Mouse (Mus musculus) forebrain, embryonic 12.5 days (tissue): Measurements from ENCODE around the gene Cyb5r1. TPM values are rescaled to one million over a fixed set of nuclear protein-coding genes. Genes with fewer than 3 reads are reported as not detected.

Experiments
- ATAC-seq: fragments of 200-750 bp; cut with Nextera tagmentation; 2 replicates; pipeline ENCODE4 v1.8.0; 2017; ENCODE audit warnings: moderate TSS enrichment; ENCODE audit not compliant: low FRiP score
- H3K27ac ChIP-seq: fragments of 300-500 bp; sonication (generic); 2 replicates; pipeline ENCODE4 v1.5.1; 2016; ENCODE audit warnings: mild to moderate bottlenecking
- H3K27me3 ChIP-seq: fragments of 300-500 bp; sonication (generic); 2 replicates; pipeline ENCODE4 v1.6.1; 2016; ENCODE audit warnings: mild to moderate bottlenecking
- H3K36me3 ChIP-seq: fragments of 300-500 bp; sonication (generic); replicated peaks from 2 replicates; pipeline ENCODE4 v1.6.1; 2016; ENCODE audit warnings: mild to moderate bottlenecking
- H3K4me1 ChIP-seq: fragments of 300-500 bp; sonication (generic); 2 replicates; pipeline ENCODE4 v1.6.1; 2016
- H3K4me2 ChIP-seq: fragments of 300-500 bp; sonication (generic); 2 replicates; pipeline ENCODE4 v1.6.1; 2016; ENCODE audit warnings: mild to moderate bottlenecking, moderate library complexity
- H3K4me3 ChIP-seq: fragments of 300-500 bp; sonication (generic); replicated peaks from 2 replicates; pipeline ENCODE4 v1.5.1; 2016; ENCODE audit warnings: mild to moderate bottlenecking
- H3K9ac ChIP-seq: fragments of 300-500 bp; sonication (generic); 2 replicates; pipeline ENCODE4 v1.6.1; 2016; ENCODE audit warnings: mild to moderate bottlenecking
- H3K9me3 ChIP-seq: fragments of 300-500 bp; sonication (generic); 2 replicates; pipeline ENCODE4 v1.6.1; 2016
- WGBS: fragments of 180-500 bp; shearing (Covaris S2); methylation state at CpG from one replicate; pipeline ENCODE4 v1.1.7; 2016; 5-methylcytosine and 5-hydroxymethylcytosine counted together
- polyA plus RNA-seq: library from polyadenylated mRNA; unstranded; fragments of >200 nt; fragmentation: Nextera tagmentation; extraction: Ambion mirVana; gene quantifications from 2 replicates; pipeline ENCODE4 v1.2.1, GENCODE M21; 2016

Cyb5r1 gene
- polyA plus RNA-seq, result 19.2 and 21.5 TPM in 2 replicates

DNA sequence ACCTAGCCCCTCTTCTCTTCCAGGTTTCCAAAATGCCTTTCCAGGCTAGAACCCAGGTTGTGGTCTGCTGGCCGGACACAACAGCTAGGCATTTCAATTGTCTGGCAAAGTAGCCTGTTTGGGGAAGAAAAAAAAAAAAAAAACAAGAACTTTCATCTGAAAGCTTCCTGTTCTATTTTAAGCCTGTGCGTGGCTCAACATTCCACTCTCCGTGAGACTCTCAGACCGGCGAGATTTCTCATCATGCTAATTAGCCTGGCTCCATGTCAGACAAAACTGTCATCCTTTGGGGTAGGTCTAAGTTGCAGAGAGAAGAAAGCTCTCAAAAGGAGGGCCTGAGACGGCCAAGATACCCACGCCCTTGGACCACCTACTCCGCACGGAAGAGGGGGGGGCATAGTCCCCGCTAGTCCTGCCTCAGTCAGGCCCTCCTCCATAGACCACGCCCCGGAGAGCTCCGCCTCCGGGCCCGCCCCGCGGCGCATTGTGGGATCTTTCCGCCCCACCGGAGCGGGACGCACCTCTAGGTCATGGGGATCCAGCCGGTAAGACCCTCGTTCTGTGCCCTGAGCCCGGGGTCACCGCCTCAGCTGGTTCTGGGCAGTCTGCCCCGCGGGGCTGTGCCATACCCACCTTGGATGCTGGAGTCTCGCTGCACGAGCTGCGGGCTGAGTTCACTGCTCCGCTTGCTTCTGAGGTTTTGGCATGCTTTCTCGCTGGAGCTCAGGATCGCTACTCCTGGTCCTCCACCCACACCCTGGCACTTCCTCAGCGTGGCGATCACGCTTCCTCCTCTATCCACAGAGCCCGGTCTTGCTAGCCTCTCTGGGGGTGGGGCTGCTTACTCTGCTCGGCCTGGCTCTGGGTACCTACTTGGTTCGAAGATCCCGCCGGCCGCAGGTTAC, at the start of gene Cyb5r1:
Cyb5r1 (plus strand) TSS at position 51 of the 905 bp plus-strand sequence.
- ATAC-seq, result peak; percentile 99
- no peaks in the 10 kb centered on the region for H3K27me3 ChIP-seq
- H3K9me3 ChIP-seq, result no peaks in the 10 kb centered on the region
- H3K9ac ChIP-seq, result peak within 1 kb of the TSS; percentile 66
- peaks cover 10% of the 10 kb centered on the region for H3K4me1 ChIP-seq
- peak within 1 kb of the TSS; percentile 79 for H3K4me2 ChIP-seq
- H3K27ac ChIP-seq, result 0 out of 2 replicates have a peak within 1 kb of the TSS, but pooled peaks have one; percentile 33
- H3K36me3 ChIP-seq, result peaks cover 32% of the 10 kb centered on the region
- H3K4me3 ChIP-seq, result peak within 1 kb of the TSS; percentile 74
- WGBS, result 2% methylated on average over 43 of the region's 43 CpGs

DNA sequence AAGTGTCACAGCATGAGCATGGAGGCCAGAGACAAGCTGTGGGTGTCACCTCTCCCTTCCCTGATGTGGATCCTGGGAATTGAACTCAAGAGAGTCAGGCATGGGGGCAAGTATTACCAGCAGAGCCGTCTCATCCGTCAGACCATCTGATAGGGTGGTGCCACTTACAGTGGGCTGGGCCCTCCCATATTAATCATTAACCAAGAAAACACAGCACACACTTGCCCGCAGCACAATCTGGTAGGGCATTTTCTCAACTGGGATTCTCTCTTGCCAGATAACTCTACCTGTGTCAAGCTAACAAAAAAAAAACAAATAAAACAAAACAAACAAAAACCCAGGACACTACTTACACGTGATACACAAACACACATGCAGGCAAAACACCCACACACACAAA, 47.9 kb upstream of the Cyb5r1 start:
- Histone ChIP-seq H3K4me3 (no peak overlapping the region), H3K27me3 (no peaks in the 10 kb centered on the region), H3K9me3 (no peaks in the 10 kb centered on the region), H3K27ac (no peak overlapping the region), H3K4me1 (peaks cover 13% of the 10 kb centered on the region), H3K36me3 (peaks cover 61% of the 10 kb centered on the region), H3K4me2 (no peak overlapping the region), H3K9ac (no peak overlapping the region)
- 94% methylated on average over 4 of the region's 4 CpGs for WGBS
- no peak for ATAC-seq

DNA sequence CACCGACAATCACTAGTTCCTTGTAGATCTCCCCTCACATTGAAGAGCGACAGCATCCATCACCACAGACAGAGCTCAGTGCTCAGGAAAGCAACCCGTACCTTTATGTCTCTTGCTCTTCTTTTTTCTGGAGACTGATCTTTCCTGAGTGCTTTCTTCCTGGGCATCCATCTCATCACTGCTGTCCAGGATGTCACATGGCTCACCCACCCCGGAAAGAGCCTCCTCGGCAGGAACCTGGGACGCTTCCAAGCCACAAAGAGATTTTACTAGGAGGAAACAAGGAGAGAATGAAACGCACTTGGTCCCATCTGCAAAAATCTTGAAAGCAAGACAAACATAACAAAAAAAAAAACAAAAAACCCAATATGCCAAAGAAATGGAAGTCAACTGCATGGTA, 44.7 kb upstream of the Cyb5r1 start:
- Histone ChIP-seq H3K9ac (peak overlapping the region; percentile 93), H3K36me3 (peaks cover 31% of the 10 kb centered on the region), H3K4me1 (peaks cover 15% of the 10 kb centered on the region), H3K4me3 (peak overlapping the region; percentile 92), H3K4me2 (peak overlapping the region; percentile 80), H3K27ac (no peak overlapping the region), H3K27me3 (no peaks in the 10 kb centered on the region), H3K9me3 (no peaks in the 10 kb centered on the region)
- ATAC-seq, result no peak
- WGBS, result 89% methylated on average over 7 of the region's 7 CpGs

DNA sequence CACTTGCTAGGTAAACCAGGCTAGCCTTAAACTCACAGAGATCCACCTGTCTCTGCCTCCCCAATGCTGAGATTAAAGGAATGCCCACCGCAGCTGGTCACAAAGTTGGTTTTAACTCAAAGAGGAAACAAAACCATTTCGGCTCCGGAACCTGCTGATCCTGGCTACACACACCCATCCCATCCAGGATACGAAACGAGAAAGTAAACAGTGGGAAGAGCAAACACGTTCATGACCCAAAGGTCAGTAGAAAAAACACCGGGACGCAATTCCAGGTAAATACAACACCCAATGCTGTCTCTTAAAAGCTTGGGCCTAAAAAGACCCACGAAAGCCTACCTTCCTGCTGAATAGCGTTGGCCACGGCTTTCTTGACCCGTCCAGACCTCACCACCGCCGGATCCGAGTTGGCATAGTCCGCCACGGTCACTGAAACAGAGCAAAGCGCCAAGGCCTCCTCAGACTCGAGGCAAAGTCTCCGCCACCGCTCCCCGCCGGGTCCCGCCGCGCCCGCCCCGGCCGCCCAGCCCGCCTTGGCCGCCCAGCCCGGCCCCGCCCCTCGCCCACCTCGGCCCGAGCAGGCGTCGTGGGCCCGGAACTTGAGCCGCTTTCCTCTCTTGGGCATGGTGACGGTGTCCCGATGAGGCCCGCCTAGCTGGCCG, 44.0 kb upstream of the Cyb5r1 start:
- peak; percentile 86 for ATAC-seq

DNA sequence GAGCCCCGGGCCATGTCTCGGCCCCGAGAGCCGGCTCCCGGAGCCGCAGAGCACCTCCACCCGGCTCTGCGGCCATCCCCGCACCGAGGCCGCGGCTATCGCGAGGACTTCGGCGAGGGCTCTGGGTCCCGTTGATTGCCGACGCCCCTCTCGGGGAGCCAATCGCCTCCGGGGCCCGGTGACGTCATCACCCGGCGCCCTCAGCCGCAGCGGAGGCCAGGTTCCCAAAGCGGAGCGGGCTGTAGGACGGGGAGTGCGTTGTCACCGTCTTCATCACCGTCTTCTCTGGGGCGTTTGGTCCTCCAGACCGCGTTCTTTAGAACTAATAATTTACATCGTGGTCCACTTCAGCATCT, 43.5 kb upstream of the Cyb5r1 start, which contains the start of gene Tmem183a:
Tmem183a (minus strand) TSS at position 123 of the 356 bp plus-strand sequence.
- Histone ChIP-seq H3K4me3 (peak within 1 kb of the TSS; percentile 92), H3K27me3 (no peaks in the 10 kb centered on the region; the same call in 1 of the 2 replicates), H3K9ac (peak within 1 kb of the TSS; percentile 93), H3K4me2 (peak within 1 kb of the TSS; percentile 80), H3K9me3 (no peaks in the 10 kb centered on the region), H3K27ac (peak within 1 kb of the TSS; percentile 76), H3K4me1 (peaks cover 15% of the 10 kb centered on the region), H3K36me3 (peaks cover 23% of the 10 kb centered on the region)
- peak; percentile 99 for ATAC-seq
- WGBS, result under 1% methylated on average over 32 of the region's 38 CpGs

More for the DNA sequence above, 44.0 kb upstream of the Cyb5r1 start:
- peak overlapping the region; percentile 92 for H3K4me3 ChIP-seq
- H3K4me2 ChIP-seq, result peak overlapping the region; percentile 80
- no peaks in the 10 kb centered on the region for H3K27me3 ChIP-seq
- peak overlapping the region; percentile 93 for H3K9ac ChIP-seq
- peaks cover 15% of the 10 kb centered on the region for H3K4me1 ChIP-seq
- H3K9me3 ChIP-seq, result no peaks in the 10 kb centered on the region
- 1% methylated on average over 40 of the region's 44 CpGs for WGBS
- H3K27ac ChIP-seq, result peak overlapping the region; percentile 76
- H3K36me3 ChIP-seq, result peaks cover 24% of the 10 kb centered on the region

DNA sequence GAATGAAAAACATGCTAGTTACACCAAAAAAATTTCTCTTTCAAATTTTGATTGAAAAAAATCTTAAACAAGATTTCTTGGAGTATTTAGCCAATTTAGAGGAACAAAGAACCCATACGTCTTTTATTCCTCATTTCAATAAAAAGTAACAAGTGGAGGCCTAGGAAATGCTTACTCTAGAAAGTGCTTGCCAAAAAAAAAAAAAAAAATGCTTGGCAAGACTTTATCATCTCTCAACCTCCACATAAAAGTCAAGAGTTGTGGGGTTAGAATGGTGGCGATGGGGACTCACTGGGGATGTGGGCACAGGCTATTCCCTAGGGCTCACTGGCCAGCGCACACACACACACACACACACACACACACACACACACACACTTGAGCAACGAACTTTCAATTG, 42.2 kb upstream of the Cyb5r1 start:
- WGBS, result 75% methylated on average over 4 of the region's 4 CpGs
- Histone ChIP-seq H3K9me3 (no peaks in the 10 kb centered on the region), H3K36me3 (peaks cover 14% of the 10 kb centered on the region), H3K27me3 (no peaks in the 10 kb centered on the region; the same call in 1 of the 2 replicates), H3K4me2 (no peak overlapping the region), H3K4me1 (peaks cover 15% of the 10 kb centered on the region), H3K4me3 (no peak overlapping the region), H3K9ac (no peak overlapping the region), H3K27ac (no peak overlapping the region)
- no peak for ATAC-seq

DNA sequence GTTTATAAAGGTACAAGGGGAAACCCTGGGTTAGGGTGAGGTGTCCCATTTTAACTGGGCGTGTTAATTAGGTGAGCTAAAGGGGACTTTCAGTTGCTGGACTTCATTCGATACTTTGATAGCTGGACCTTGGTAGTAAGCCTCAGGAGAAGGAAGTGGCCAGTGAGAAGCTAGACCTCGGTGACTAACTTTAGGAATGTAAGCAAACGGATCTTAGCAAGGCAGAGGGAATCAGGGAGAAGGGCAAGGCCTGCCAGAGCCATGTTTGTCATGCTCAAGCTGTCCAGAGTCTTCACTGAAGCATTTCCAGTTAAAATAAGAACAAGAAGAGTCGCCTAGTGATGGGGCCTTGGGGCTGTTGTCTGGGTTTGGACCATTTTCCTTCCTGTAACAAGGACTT, 39.9 kb upstream of the Cyb5r1 start:
- Histone ChIP-seq H3K4me3 (no peak overlapping the region), H3K4me1 (peaks cover 12% of the 10 kb centered on the region), H3K36me3 (no peaks in the 10 kb centered on the region), H3K4me2 (no peak overlapping the region), H3K9ac (no peak overlapping the region), H3K9me3 (no peaks in the 10 kb centered on the region), H3K27me3 (no peaks in the 10 kb centered on the region; the same call in 1 of the 2 replicates), H3K27ac (no peak overlapping the region)
- WGBS, result 68% methylated on average over 5 of the region's 5 CpGs
- ATAC-seq, result no peak

DNA sequence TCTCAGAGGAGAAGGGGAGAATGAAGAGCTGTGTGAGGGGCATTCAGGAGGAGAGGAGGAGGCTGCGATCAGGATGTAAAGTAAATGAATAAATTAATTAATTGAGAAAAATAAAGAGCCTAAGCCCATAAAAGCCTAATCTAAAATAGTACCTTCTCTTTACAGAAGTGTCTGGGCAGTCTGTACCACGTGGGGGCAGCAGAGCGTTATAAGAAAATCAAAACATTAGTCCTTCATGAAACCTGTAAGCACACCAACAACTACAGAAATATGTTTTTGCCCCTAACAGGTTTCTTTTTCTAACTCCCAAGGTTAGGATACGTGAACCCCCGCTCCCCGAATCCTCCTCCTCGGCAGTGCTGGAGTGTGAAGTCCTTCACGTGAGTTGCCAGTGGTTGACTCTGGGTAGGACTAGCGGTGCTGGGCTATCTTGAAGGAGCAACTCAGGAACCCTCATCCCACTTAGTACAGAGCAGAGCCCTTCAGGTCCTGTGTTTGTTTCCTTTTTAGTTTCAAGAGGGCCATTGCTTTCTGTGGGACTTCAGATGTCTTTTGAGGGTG, 36.5 kb upstream of the Cyb5r1 start:
- no peak overlapping the region for H3K9ac ChIP-seq
- no peak overlapping the region for H3K4me3 ChIP-seq
- no peak overlapping the region for H3K4me2 ChIP-seq
- ATAC-seq, result no peak
- 57% methylated on average over 9 of the region's 9 CpGs for WGBS
- no peaks in the 10 kb centered on the region for H3K36me3 ChIP-seq
- no peak overlapping the region for H3K27ac ChIP-seq
- H3K4me1 ChIP-seq, result no peaks in the 10 kb centered on the region
- H3K27me3 ChIP-seq, result no peaks in the 10 kb centered on the region; the same call in 1 of the 2 replicates
- H3K9me3 ChIP-seq, result no peaks in the 10 kb centered on the region

DNA sequence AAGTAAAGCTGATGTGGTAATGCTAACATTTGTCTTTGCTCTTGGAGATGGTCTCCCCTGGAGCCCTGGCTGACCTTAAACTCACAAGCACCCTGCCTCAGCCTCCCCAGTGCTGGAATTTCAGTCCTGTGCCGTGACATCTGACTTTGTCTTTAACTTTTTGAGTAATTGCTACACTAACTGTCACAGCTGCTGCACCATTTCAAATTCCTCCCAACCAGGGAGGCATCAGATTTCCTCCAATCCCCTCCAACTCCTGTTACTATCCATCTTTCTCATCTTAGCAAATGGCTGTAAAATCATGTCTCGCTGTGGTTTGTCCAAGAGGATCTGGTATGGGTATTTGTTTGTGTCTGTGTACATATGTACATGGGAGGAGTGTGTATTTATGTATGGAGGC, 31.2 kb upstream of the Cyb5r1 start:
- H3K4me3 ChIP-seq, result no peak overlapping the region
- H3K4me2 ChIP-seq, result no peak overlapping the region
- no peaks in the 10 kb centered on the region for H3K27me3 ChIP-seq
- H3K4me1 ChIP-seq, result no peaks in the 10 kb centered on the region
- no peaks in the 10 kb centered on the region for H3K36me3 ChIP-seq
- 68% methylated on average over 2 of the region's 2 CpGs for WGBS
- no peak for ATAC-seq
- H3K27ac ChIP-seq, result no peak overlapping the region
- no peaks in the 10 kb centered on the region for H3K9me3 ChIP-seq
- H3K9ac ChIP-seq, result no peak overlapping the region

DNA sequence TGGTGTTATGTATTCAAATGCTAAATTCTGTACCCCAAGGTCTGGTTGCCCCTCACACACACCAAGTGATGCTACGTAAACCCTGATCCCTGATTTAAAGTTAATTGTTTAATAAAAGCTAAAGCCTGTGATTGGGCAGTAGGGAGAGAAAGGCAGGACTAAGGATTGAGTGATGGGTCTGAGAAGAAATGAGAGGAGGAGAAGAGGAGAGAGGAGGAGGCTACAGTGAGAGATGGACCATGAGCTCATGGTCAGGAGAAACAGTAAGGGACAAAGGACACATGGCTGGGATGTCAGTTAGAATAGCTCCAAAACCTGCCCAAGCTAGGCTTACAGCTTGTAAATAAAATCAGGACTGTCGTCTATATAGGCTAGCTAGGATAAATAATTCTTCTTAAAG, 24.3 kb upstream of the Cyb5r1 start:
- Histone ChIP-seq H3K36me3 (no peaks in the 10 kb centered on the region), H3K9me3 (peaks cover 3% of the 10 kb centered on the region; the same call in 1 of the 2 replicates), H3K4me2 (no peak overlapping the region), H3K4me3 (no peak overlapping the region), H3K27ac (no peak overlapping the region), H3K4me1 (peaks cover 8% of the 10 kb centered on the region), H3K27me3 (no peaks in the 10 kb centered on the region), H3K9ac (no peak overlapping the region)
- 84% methylated on average over 2 of the region's 2 CpGs for WGBS
- ATAC-seq, result no peak

DNA sequence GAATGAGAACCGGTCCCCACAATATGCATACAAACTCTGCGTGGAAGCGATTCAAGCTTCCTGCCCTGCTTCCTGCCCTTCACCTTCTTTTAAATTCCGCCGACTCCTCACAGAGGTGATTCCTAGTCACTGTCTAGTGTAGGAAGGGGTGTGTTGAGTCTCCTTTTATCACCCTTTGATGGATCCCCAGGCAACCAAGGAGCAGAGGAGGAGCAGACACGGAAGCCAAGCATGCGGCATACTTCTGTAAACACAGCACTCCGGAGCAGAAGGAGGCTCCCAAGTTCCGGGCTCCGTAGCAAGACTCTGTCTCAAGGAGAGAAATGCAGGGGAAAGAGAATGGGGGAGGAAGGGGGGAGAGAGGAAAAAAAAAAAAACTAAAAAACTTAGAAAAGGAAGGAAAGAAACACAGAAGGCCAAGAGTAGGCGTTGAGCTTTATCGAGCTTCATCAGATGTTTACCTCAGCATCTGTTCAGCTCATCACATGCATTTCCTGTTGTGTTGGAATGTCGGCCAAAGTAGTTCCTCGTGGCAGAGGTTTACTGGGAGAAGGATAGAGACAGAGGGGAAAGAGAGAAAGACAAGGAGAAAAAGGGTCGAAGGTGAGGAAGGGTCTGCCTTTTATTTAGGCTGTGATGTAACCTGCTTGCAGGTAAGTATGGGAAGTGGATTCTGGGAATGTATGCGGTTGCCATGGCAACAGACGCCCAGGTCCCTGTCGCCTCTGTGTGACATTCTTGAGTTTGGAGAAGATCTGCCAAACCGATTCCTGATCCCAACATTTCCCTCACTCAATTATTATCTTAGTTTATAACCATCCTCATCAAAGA, 23.3 kb upstream of the Cyb5r1 start:
- WGBS, result 20% methylated on average over 19 of the region's 19 CpGs
- H3K27ac ChIP-seq, result no peak overlapping the region
- ATAC-seq, result no peak

More for the DNA sequence above, 23.3 kb upstream of the Cyb5r1 start:
- Histone ChIP-seq H3K27me3 (no peaks in the 10 kb centered on the region), H3K4me1 (peaks cover 8% of the 10 kb centered on the region), H3K9me3 (peaks cover 3% of the 10 kb centered on the region; the same call in 1 of the 2 replicates), H3K36me3 (no peaks in the 10 kb centered on the region), H3K4me2 (peak overlapping the region; percentile 46), H3K4me3 (peak overlapping the region; percentile 17), H3K9ac (no peak overlapping the region)
